Mouse (Mus musculus): ENCODE results near the gene Trim9. TPM values are rescaled to one million over a fixed set of nuclear protein-coding genes. Genes with fewer than 3 reads are reported as not detected.

Gene Trim9
- polyA plus RNA-seq, 1 experiment, result 0.02 TPM

DNA sequence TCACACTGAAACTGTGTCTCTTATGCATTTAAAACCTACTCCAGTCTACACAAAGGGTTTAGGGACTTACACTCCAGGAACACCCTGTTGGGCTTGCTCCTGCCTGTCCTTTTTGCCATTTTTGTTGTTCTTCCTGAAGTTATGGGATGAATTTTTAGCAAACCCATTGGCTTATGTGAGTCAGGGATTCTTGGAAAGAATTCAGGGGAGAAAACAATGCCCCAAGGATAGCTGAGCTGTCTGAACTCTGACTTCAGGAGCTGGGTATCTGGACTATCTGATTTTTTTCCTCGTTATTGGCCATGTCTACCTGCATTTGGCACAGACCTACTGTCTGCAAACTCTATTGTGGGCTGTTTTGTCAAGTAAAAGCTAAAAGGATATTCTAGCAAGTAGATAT is 20.5 kb downstream of the Trim9 start:
- Histone ChIP-seq H3K27me3 (ENCODE audit: control insufficient read depth, insufficient read depth, low read length) (no peaks in the 10 kb centered on the region), H3K4me1 (ENCODE audit: control insufficient read depth, insufficient read depth, insufficient read length) (no peaks in the 10 kb centered on the region), H3K4me3 (ENCODE audit: extremely low read depth, insufficient read depth, insufficient read length) (no peak overlapping the region), H3K27ac (ENCODE audit: insufficient read depth, low read length) (no peak overlapping the region), H3K36me3 (ENCODE audit: control insufficient read depth, insufficient read depth, low read length) (no peaks in the 10 kb centered on the region)
- 63% methylated on average over 1 of the region's 1 CpGs for WGBS
- TF ChIP-seq CTCF (IDR thresholded peaks at IDR 0.05; ENCODE audit: extremely low read depth, insufficient read depth, insufficient read length, insufficient replicate concordance) (no peak), POLR2A (IDR thresholded peaks at IDR 0.05; ENCODE audit: low read depth, low read length) (no peak)
- no peak for DNase-seq (ENCODE audit: low read depth in 1 of 2, low spot score in 2 of 2)

DNA sequence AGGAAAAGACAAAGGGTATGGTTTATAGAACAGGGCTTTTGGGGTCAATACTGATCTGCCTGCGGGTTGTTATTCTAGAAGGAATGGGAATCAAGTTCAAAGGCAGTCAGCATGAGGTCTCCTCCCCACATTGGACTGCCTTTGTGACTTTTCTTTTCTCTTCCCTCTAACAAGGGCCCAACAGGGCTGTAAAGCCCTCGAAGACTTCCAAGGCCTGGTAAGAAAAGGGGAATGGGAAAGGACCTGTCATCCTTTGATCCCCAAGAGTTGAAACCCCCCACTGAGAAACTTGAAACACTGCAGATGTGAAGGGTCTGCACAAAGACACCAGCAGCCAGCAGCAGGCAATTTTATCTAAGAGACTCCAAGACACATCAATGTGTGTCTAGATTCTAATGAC is 21.0 kb downstream of the Trim9 start:
- H3K27me3 ChIP-seq (ENCODE audit: control insufficient read depth, insufficient read depth, low read length), result no peaks in the 10 kb centered on the region
- DNase-seq (ENCODE audit: low read depth in 1 of 2, low spot score in 2 of 2), result no peak
- no peaks in the 10 kb centered on the region for H3K36me3 ChIP-seq (ENCODE audit: control insufficient read depth, insufficient read depth, low read length)
- H3K27ac ChIP-seq (ENCODE audit: insufficient read depth, low read length), result no peak overlapping the region
- WGBS, result 56% methylated on average over 2 of the region's 2 CpGs
- no peaks in the 10 kb centered on the region for H3K4me1 ChIP-seq (ENCODE audit: control insufficient read depth, insufficient read depth, insufficient read length)
- no peak for TF ChIP-seq POLR2A (IDR thresholded peaks at IDR 0.05; ENCODE audit: low read depth, low read length)
- TF ChIP-seq CTCF (IDR thresholded peaks at IDR 0.05; ENCODE audit: extremely low read depth, insufficient read depth, insufficient read length, insufficient replicate concordance), result no peak
- H3K4me3 ChIP-seq (ENCODE audit: extremely low read depth, insufficient read depth, insufficient read length), result no peak overlapping the region

DNA sequence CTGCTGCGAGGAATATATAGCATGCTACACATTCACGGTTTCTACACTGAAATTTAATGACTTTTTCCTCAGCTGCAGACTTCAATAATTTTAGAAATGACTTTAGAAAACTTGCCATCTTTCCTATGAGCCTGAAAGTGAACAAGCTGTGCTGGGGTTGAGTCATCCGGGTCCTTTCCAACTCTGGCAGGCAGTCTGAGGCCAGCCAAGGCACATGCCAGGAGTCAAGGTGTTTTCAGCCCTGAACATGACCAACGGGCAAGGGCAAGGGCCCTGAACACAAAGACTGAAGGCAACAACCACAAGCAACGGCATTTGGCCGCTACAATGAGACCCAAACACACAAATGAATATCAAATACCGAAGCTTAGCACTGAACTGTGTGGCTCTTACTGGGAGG is 21.6 kb downstream of the Trim9 start:
- Histone ChIP-seq H3K27ac (ENCODE audit: insufficient read depth, low read length) (no peak overlapping the region), H3K36me3 (ENCODE audit: control insufficient read depth, insufficient read depth, low read length) (no peaks in the 10 kb centered on the region), H3K4me3 (ENCODE audit: extremely low read depth, insufficient read depth, insufficient read length) (no peak overlapping the region), H3K4me1 (ENCODE audit: control insufficient read depth, insufficient read depth, insufficient read length) (no peaks in the 10 kb centered on the region), H3K27me3 (ENCODE audit: control insufficient read depth, insufficient read depth, low read length) (no peaks in the 10 kb centered on the region)
- 89% methylated on average over 7 of the region's 7 CpGs for WGBS
- TF ChIP-seq CTCF (IDR thresholded peaks at IDR 0.05; ENCODE audit: extremely low read depth, insufficient read depth, insufficient read length, insufficient replicate concordance) (no peak), POLR2A (IDR thresholded peaks at IDR 0.05; ENCODE audit: low read depth, low read length) (no peak)
- no peak for DNase-seq (ENCODE audit: low read depth in 1 of 2, low spot score in 2 of 2)

DNA sequence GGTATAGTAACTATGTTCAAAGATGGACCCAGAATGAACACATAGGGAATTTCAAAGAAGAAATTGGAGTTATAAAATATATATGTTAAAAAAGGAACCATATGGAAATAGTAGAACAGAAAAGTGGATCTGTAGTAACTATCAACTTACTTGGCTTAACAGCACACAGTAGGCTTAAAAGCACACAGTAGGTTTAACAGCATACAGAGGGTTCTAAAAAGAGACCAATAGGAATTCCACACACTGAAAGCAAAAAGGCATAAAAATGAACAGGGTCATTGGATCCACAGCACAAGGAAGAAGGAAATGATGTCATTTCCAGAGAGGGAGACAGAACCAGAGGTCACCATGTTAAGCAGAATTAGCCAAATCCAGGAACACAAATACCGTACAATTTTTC is 24.6 kb downstream of the Trim9 start:
- Histone ChIP-seq H3K27me3 (ENCODE audit: control insufficient read depth, insufficient read depth, low read length) (no peaks in the 10 kb centered on the region), H3K36me3 (ENCODE audit: control insufficient read depth, insufficient read depth, low read length) (no peaks in the 10 kb centered on the region), H3K4me3 (ENCODE audit: extremely low read depth, insufficient read depth, insufficient read length) (no peak overlapping the region), H3K4me1 (ENCODE audit: control insufficient read depth, insufficient read depth, insufficient read length) (no peaks in the 10 kb centered on the region), H3K27ac (ENCODE audit: insufficient read depth, low read length) (no peak overlapping the region)
- no peak for DNase-seq (ENCODE audit: low read depth in 1 of 2, low spot score in 2 of 2)
- TF ChIP-seq POLR2A (IDR thresholded peaks at IDR 0.05; ENCODE audit: low read depth, low read length), result no peak
- no peak for TF ChIP-seq CTCF (IDR thresholded peaks at IDR 0.05; ENCODE audit: extremely low read depth, insufficient read depth, insufficient read length, insufficient replicate concordance)
- 31% methylated on average over 1 of the region's 1 CpGs for WGBS

DNA sequence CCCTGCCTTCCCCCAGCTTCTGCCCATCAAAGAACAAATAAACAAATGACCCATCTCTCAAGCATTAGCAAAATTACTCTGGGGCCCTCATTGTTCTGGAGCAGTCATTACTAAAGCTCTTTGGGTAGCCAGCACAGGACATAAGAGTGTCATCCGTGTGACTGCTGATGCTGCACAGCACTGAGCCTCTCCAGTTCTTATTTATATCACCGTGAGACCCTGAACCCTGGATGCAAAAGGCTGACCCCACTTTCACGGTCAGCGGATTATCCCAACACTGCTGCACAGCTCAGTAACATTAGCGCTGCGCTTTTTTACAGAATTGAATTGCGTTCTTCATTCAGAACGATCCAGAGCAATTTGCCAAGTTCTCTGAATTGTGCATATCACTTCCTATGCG is 31.3 kb downstream of the Trim9 start:
- Histone ChIP-seq H3K36me3 (ENCODE audit: control insufficient read depth, insufficient read depth, low read length) (no peaks in the 10 kb centered on the region), H3K4me3 (ENCODE audit: extremely low read depth, insufficient read depth, insufficient read length) (no peak overlapping the region), H3K27ac (ENCODE audit: insufficient read depth, low read length) (no peak overlapping the region), H3K4me1 (ENCODE audit: control insufficient read depth, insufficient read depth, insufficient read length) (no peaks in the 10 kb centered on the region), H3K27me3 (ENCODE audit: control insufficient read depth, insufficient read depth, low read length) (no peaks in the 10 kb centered on the region)
- no peak for TF ChIP-seq POLR2A (IDR thresholded peaks at IDR 0.05; ENCODE audit: low read depth, low read length)
- no peak for TF ChIP-seq CTCF (IDR thresholded peaks at IDR 0.05; ENCODE audit: extremely low read depth, insufficient read depth, insufficient read length, insufficient replicate concordance)
- WGBS, result 91% methylated on average over 9 of the region's 9 CpGs
- no peak for DNase-seq (ENCODE audit: low read depth in 1 of 2, low spot score in 2 of 2)

DNA sequence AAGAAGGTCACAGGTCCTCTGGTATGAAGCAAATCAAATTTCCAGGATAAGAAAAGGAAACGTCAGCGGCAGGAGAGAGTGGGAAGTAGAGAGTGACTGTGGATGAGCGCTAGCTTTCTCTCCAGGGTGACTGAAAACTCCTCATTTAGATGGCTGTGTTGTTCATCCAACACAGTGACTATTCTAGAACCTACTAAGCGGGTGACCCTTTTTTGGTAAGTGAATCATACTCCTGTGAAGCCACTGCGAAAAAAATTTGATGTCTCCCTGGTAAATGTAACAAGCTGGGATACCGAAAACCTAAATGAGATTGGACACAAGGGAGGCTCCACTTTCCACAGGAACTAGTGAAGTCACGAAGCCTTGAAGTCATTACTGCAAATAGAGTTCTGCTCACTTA is 39.5 kb downstream of the Trim9 start:
- H3K4me3 ChIP-seq (ENCODE audit: extremely low read depth, insufficient read depth, insufficient read length), result no peak overlapping the region
- H3K36me3 ChIP-seq (ENCODE audit: control insufficient read depth, insufficient read depth, low read length), result no peaks in the 10 kb centered on the region
- no peak for TF ChIP-seq POLR2A (IDR thresholded peaks at IDR 0.05; ENCODE audit: low read depth, low read length)
- TF ChIP-seq CTCF (IDR thresholded peaks at IDR 0.05; ENCODE audit: extremely low read depth, insufficient read depth, insufficient read length, insufficient replicate concordance), result no peak
- no peak overlapping the region for H3K27ac ChIP-seq (ENCODE audit: insufficient read depth, low read length)
- WGBS, result 88% methylated on average over 7 of the region's 7 CpGs
- no peaks in the 10 kb centered on the region for H3K4me1 ChIP-seq (ENCODE audit: control insufficient read depth, insufficient read depth, insufficient read length)
- no peaks in the 10 kb centered on the region for H3K27me3 ChIP-seq (ENCODE audit: control insufficient read depth, insufficient read depth, low read length)
- DNase-seq (ENCODE audit: low read depth in 1 of 2, low spot score in 2 of 2), result no peak

DNA sequence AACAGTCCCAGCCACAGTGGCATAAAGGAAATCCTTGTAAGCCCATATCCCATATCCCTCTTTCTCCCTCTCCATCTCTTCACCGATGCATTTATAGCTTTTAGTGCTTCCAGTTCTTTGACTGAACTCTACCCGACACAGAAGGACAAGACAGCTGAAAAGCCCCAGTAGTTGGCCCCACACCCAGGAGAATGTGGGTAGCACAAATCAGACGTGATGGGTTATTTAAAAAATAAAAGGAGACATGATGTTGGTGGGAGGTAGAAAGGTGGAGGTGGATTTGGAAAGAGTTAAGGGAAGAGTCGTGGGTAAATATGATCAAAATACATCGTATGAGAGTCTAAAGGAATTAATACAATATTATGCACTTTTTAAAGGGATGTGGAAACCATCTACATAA is 40.4 kb downstream of the Trim9 start:
- H3K27ac ChIP-seq (ENCODE audit: insufficient read depth, low read length), result no peak overlapping the region
- no peak overlapping the region for H3K4me3 ChIP-seq (ENCODE audit: extremely low read depth, insufficient read depth, insufficient read length)
- TF ChIP-seq CTCF (IDR thresholded peaks at IDR 0.05; ENCODE audit: extremely low read depth, insufficient read depth, insufficient read length, insufficient replicate concordance), result no peak
- no peak for TF ChIP-seq POLR2A (IDR thresholded peaks at IDR 0.05; ENCODE audit: low read depth, low read length)
- no peak for DNase-seq (ENCODE audit: low read depth in 1 of 2, low spot score in 2 of 2)
- H3K27me3 ChIP-seq (ENCODE audit: control insufficient read depth, insufficient read depth, low read length), result no peaks in the 10 kb centered on the region
- no peaks in the 10 kb centered on the region for H3K36me3 ChIP-seq (ENCODE audit: control insufficient read depth, insufficient read depth, low read length)
- 80% methylated on average over 5 of the region's 5 CpGs for WGBS
- H3K4me1 ChIP-seq (ENCODE audit: control insufficient read depth, insufficient read depth, insufficient read length), result no peaks in the 10 kb centered on the region
